Comparison of ENCODE assay signal across 26 mouse cellular contexts in genomic region chr14:117527053-117527452, GRCm38 (mm10).
DNase-seq lines count a peak whose midpoint lies in the region; ATAC-seq and TF ChIP-seq lines count a peak whose summit lies in the region.
"Had no signal": no experiment of that assay in that cellular context is flagged by ENCODE, and none has a peak within 500 bp of the region (broad histone marks: within the 10 kb centered on the region; RNA-seq: fewer than 3 reads in every experiment).

No protein-coding gene starts in this region.

- no peaks in the 10 kb centered on the region for H3K79me2 ChIP-seq in C2C12 (ENCODE audit: control insufficient read depth, insufficient read depth)

- in situ Hi-C loops in Patski (cut with MboI; ENCODE audit: low pct_unique_long_range_greater_than_20kb): loop anchor here (10.0 kb wide), 3 partner anchors 128 to 408 kb away; no protein-coding TSS in a partner anchor

- CTCF ChIA-PET in Patski (lab: Charles Lee): no interaction called here

- POLR2A ChIA-PET in Patski (lab: Charles Lee): no interaction called here

- H3K27me3 ChIP-seq in C2C12 (ENCODE audit: control insufficient read depth, insufficient read depth, insufficient read length) (no peaks in the 10 kb centered on the region), Patski (no peaks in the 10 kb centered on the region)
- H3K27me3 ChIP-seq: CH12.LX; heart, embryonic 12.5 days; heart, embryonic 15.5 days; hindbrain, embryonic 13.5 days; intestine, embryonic 15.5 days had no signal

- peak; percentile 97 for ATAC-seq in Patski
- no peak for ATAC-seq in megakaryocyte progenitor cell, adult 5-6 weeks (replicated peaks; ENCODE audit: poor library complexity)
- ATAC-seq: forebrain, embryonic 14.5 days; forebrain, postnatal 0 days; hindbrain, embryonic 16.5 days; intestine, embryonic 15.5 days had no signal

- no peak overlapping the region for H3ac ChIP-seq in C2C12 (ENCODE audit: control insufficient read depth, insufficient read length, low read depth)

- H3K36me3 ChIP-seq in C2C12 (ENCODE audit: control insufficient read depth, insufficient read depth): no peaks in the 10 kb centered on the region
- H3K36me3 ChIP-seq: G1E; heart, embryonic 12.5 days; heart, embryonic 15.5 days; hindbrain, embryonic 10.5 days; hindbrain, embryonic 13.5 days; intestine, embryonic 15.5 days had no signal

- no peak overlapping the region for H3K4me3 ChIP-seq in C2C12 (ENCODE audit: insufficient read depth, poor library complexity, severe bottlenecking)
- H3K4me3 ChIP-seq: gastrocnemius, adult 2 months; heart, embryonic 12.5 days; heart, embryonic 15.5 days; hindbrain, embryonic 10.5 days; hindbrain, embryonic 13.5 days; intestine, embryonic 15.5 days had no signal

- H3K79me3 ChIP-seq in C2C12 (ENCODE audit: low read depth): no peaks in the 10 kb centered on the region

- DNase-seq in 3T3-L1 (ENCODE audit: low read depth, low spot score): peak; percentile 74
- DNase-seq in Patski (ENCODE audit: low read depth, low spot score): peak; percentile 51
- DNase-seq in spleen, postnatal 10 days (ENCODE audit: low spot score in 2 of 2): no peak
- DNase-seq in layer of hippocampus, adult 8-10 months (ENCODE audit: low spot score in 2 of 2): no peak
- DNase-seq: adrenal gland, postnatal 10 days; adrenal gland, postnatal 36 days; cerebellum, adult 11-12 months; cerebellum, adult 8-10 months; cerebellum, postnatal 14 days; forebrain, postnatal 0 days; gastrocnemius, adult 2 months; gastrocnemius, postnatal 14 days; heart, postnatal 10 days; heart, postnatal 36 days; kidney, adult 11 months had no signal

- TF ChIP-seq CTCF in C2C12 (IDR thresholded peaks at IDR 0.05; ENCODE audit: control insufficient read depth, insufficient read depth, insufficient read length): no peak
- TF ChIP-seq CTCF in Patski (IDR thresholded peaks at IDR 0.05): no peak

TF ChIP-seq in C2C12, 6 proteins besides CTCF, POLR2A, EP300 and RAD21:
- TF ChIP-seq FOSL1 (IDR thresholded peaks at IDR 0.05; ENCODE audit: insufficient read depth, low read length, poor library complexity, severe bottlenecking): peak; percentile 88
- no peak for TF ChIP-seq CEBPB (IDR thresholded peaks at IDR 0.05; ENCODE audit: low read depth)
- TF ChIP-seq MAX (IDR thresholded peaks at IDR 0.05): peak; percentile 56
- TF ChIP-seq MYOD1 (IDR thresholded peaks at IDR 0.05; ENCODE audit: control insufficient read depth, insufficient read length, low read depth): peak; percentile 70
- TF ChIP-seq MYOG (IDR thresholded peaks at IDR 0.05; ENCODE audit: control insufficient read depth, extremely low read depth, insufficient read length): no peak
- peak; percentile 54 for TF ChIP-seq USF1 (IDR thresholded peaks at IDR 0.05; ENCODE audit: low read depth)
TF ChIP-seq in C2C12: peak in this region for 4.

Comparison
In these comparisons a context has a peak if more than half of its experiments do, and no peak if none do; other contexts are left out.
1. DNase-seq: peak in 3T3-L1 (single experiment) and Patski (single experiment); none in spleen, postnatal 10 days (0 of 2) and layer of hippocampus, adult 8-10 months (0 of 2).